Comparison of ENCODE assay signal across 9 mouse cellular contexts in genomic region chr17:29882885-29883284, GRCm38 (mm10).
A peak's percentile ranks its signal among the peaks of the same experiment; 100 is the strongest.
DNase-seq lines count a peak whose midpoint lies in the region; ATAC-seq lines count a peak whose summit lies in the region.
"Had no signal": no experiment of that assay in that cellular context is flagged by ENCODE, and none has a peak within 500 bp of the region (broad histone marks: within the 10 kb centered on the region; RNA-seq: fewer than 3 reads in every experiment).

No protein-coding gene starts in this region.

- H3K27me3 ChIP-seq in forebrain, embryonic 12.5 days: peaks cover 26% of the 10 kb centered on the region

- DNase-seq in ovary, postnatal 10 days (ENCODE audit: low spot score): peak; percentile 29
- DNase-seq in ovary, adult 18-20 months (ENCODE audit: low spot score): no peak
- peak; percentile 54 for DNase-seq in brain, adult 2 months (ENCODE audit: low read depth, low spot score)
- peak; percentile 83 to 85 for DNase-seq in kidney, postnatal 4 days
- peak; percentile 32 for DNase-seq in skeletal muscle tissue, adult 2 months (ENCODE audit: low read depth, low spot score)
- DNase-seq in Muller cell, postnatal 12 days (ENCODE audit: inconsistent ontology term): no peak

- H3K9me3 ChIP-seq in forebrain, embryonic 12.5 days: no peaks in the 10 kb centered on the region

- no peak overlapping the region; the same call in 1 of the 2 replicates for H3K27ac ChIP-seq in forebrain, embryonic 12.5 days

- no peak overlapping the region for H3K4me3 ChIP-seq in forebrain, embryonic 12.5 days (replicated peaks)
- H3K4me3 ChIP-seq: myocyte had no signal

- H3K36me3 ChIP-seq in forebrain, embryonic 12.5 days (replicated peaks): no peaks in the 10 kb centered on the region; the same call in 1 of the 2 replicates

- H3K4me1 ChIP-seq in forebrain, embryonic 12.5 days: peaks cover 62% of the 10 kb centered on the region

- ATAC-seq in forebrain, embryonic 12.5 days (ENCODE audit: low FRiP score): no peak
- ATAC-seq in megakaryocyte-erythroid progenitor cell, adult 5-6 weeks (replicated peaks; ENCODE audit: low FRiP score, low TSS enrichment, poor library complexity, severe bottlenecking): 0 out of 2 replicates have a peak, but pooled peaks have one; percentile 38

- H3K9ac ChIP-seq in forebrain, embryonic 12.5 days: no peak overlapping the region

- H3K4me2 ChIP-seq in forebrain, embryonic 12.5 days: peak overlapping the region; percentile 97; the same call in 1 of the 2 replicates

- 3% methylated on average over 5 of the region's 5 CpGs for WGBS in forebrain, embryonic 12.5 days

Comparison
In these comparisons a context has a peak if more than half of its experiments do, and no peak if none do; other contexts are left out.
1. DNase-seq: peak in ovary, postnatal 10 days (single experiment), brain, adult 2 months (single experiment), kidney, postnatal 4 days (2 of 2) and skeletal muscle tissue, adult 2 months (single experiment); none in ovary, adult 18-20 months (single experiment) and Muller cell, postnatal 12 days (single experiment).